Mouse (Mus musculus) WW6 (cell line): ENCODE measurements around the gene Bean1.

ENCODE experiments used
- DNase-seq: peaks from one replicate; pipeline ENCODE4 v3.0.0-alpha.2; 2013; ENCODE audit warnings: low read depth, low spot score

The Bean1 gene

GRCm38 (mm10) chr8:104171050-104171620 is 893 bp downstream of the Bean1 start:
- no peak for DNase-seq

DNA sequence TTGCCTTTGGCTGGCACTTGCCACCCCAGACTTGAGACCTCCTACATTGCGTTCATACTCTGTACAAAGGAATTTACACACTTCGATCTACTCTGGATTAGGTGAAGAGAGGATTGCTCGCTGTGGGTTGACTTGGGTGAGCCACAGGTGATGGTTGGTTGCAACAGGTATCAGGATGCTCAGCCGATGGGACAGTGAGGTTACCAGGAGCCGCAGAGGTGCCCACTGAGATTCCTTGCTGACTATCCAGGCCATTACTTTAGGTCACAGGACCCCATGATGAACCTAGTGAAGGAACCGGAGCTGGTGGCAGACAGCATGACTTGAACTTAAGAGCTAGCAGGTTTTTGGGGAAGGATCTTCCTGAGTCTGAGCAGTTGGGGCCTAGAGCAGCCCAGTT is 2.2 kb downstream of the Bean1 start:
- no peak for DNase-seq

DNA sequence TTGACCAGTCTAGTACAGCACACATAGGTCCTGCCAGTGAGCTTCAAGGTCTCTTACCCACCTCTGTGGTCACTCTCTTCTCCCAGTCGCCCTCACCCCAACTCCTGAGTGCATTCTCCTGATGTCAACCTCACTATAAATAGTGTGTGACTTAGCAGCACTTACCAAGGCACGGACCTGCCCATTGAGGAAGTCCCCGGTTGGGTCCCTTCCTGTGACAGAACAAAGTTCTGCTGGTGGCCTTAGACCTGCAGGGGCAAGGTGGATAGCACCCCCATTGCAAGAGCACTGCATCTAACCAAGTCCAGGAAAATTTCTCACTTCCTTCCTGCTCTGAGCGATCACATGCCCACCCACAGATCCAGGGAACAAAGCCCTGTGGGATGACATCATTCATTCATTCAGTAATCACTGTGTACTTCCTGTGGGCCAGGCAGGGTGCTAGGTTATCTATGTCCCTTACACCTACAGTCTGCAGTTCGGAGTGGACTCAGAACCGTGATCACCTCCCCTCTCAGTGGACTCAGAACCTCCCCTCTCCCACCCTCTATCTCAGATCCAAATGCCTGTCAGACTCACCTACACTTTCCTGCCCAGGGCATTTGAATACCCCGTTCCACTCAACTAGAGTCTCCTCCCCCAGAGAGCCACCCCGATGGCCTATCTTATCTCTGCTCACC is 5.7 kb downstream of the Bean1 start:
- DNase-seq = no peak

DNA sequence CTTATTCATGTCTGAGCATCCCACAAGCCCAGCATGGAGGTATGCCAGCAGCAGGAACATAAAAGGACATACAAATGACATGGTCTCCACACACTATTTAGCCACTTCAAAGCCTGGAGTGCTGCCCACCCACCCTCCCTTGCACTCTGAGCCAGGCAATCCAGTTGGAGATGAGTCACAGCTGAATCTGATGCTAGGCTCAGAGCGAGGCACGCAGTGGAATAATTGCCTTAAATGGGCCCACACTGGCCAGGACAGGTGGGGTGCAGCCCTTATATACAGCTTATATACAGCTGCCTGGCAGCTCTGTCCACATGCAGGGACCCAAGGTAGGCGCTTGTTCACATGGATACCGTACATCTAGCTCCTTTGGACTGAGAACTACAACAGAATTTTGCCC is 6.8 kb downstream of the Bean1 start:
- DNase-seq = no peak

DNA sequence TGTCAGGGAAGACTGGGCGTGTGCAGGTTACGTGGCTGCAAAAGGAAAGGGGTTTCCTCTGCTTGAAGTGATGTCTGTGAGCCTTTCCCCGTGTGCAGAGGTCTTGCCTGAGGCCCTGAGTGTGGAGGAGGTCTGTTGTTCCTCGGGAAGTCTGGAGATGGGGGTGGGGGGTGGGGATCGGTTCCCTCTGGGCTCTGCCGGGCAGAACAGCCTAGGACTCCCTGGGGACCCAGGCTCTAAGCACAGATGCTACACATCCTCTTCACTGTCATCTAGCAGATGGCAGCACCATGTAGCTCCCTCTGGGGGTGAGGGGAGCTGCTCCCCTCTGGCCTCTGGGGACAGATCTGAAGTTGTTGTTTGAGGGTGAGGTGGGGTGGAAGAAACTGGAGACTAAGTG is 14.7 kb downstream of the Bean1 start:
- DNase-seq = no peak

DNA sequence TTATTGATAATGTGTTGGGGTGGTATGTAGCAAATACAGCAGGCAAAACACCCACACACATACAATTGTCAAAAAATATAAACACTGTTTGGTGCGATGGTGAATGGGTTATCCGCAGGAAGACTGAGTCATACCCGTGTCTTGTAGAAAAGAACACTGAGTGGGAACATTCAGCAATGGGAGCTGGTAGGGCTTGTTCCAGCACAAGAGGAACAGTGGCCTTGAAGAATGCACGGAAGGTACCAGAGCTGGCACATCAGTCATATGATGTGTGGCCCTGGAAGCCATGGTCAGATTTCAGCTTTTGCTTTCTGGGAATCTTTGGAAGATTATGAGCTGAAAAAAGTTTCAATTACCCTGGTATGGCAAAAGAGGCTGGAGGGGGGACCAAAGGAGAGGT is 16.6 kb downstream of the Bean1 start:
- no peak for DNase-seq

GRCm38 (mm10) chr8:104187622-104188021 is 17.4 kb downstream of the Bean1 start:
- no peak for DNase-seq

DNA sequence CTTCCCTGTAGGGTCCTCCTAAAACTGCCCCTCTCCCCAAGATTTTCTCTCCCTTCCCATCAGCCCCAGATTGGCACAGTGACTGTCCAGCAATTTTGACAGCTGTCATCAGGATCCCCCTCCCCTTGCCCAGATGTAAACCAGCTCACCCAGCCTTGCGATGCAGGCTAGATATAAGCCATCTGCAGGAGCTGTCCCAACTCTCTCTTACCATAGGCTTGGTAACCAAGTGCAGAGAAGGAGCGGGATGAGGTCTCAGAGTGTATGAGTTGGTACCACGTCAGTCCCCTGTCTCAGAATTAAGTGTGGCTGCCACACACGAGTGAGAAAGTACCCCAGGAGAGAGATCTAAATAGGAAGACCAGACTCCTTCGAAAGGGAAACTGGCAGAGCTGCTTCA is 18.2 kb downstream of the Bean1 start:
- no peak for DNase-seq

DNA sequence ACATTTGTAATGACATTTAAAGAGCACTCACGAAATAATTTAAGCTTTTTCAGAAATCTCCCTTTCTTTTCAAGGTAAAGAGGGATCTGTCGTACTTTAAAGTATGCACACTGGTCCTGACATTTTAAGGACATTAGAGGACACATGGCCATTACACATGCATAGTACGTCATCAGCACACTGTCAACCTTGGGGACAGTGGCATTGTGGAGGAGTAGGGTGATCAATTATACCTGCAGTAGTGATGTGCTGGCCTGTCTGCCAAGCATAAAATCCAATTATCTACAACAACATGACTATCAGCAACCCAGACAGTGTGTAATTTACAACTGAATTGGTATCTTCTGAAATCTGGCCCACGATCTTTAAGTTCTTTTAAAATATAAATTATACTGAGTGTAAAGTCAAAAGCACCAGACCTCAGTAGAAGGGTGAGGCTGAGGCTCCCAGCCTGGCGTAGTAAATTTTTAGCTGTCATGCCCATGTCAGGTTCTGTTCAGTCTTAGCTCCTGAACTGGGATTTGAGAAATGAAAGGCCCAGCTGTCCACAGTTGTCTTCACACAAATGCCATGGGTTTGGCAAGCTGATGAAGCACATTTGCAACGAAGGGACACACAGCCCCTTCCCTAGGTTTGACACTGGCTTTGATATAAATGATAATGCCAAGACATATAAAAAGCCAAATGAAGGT is 20.7 kb downstream of the Bean1 start:
- DNase-seq = no peak

DNA sequence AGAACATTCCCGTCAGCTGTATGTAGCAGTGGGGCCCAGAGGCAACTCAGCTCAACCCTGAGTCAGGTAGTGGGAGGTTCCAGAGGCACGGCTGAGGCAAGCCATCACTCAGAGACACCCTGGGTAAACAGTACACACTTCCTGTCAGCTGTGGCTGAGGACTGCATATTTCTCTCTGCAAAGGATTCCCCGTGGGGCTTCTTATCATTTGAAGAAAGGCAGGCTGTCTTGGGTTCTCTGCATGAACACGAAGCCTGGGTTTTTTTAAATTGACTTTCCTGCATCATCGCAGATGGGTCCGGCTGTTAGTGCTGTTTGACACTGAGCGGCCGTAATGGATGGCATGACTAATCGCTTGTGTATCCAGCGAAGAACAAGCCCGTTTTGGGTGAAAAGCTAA is 21.3 kb downstream of the Bean1 start:
- no peak for DNase-seq

DNA sequence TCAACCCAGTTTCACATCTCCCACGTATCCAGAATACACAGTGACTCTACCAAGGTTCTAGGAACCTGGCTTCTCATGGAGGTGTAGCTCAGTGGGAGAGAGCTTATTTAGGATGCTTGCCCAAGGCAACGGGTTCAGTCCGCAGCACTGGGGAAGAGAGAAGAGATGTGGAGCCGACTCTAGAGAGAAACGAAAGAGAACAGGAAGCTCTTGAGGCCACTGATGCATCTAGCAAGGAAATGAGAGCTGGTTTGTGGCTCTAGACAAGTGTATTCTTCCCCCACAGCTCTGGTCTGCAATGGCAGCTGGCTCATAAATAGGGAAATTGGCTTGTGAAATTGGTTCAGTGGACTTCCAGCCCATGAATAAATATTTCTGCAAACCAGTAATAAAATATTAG is 29.6 kb downstream of the Bean1 start:
- no peak for DNase-seq

- no peak for DNase-seq
These were observed 31.4 kb downstream of the Bean1 start for GRCm38 (mm10) chr8:104201622-104202021.

DNA sequence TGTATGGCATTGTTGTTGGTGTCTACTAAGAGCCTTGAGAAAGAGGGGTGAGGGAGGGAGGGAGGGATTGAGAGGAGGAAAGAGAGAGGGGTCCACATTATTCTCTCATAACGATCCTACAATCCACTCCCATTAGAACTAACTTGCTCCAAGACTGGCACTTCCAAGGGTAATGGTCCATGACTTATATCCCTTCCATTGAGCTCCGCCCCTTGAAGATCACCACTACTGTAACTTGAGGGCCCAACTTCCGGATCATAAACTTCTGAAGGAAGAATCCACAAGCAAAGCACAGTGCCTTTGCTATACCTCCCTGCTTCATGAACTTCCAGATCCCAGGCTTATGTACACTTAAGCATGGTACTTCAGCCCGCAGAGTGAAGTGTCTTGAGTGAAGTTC is 32.1 kb downstream of the Bean1 start:
- DNase-seq = no peak

DNA sequence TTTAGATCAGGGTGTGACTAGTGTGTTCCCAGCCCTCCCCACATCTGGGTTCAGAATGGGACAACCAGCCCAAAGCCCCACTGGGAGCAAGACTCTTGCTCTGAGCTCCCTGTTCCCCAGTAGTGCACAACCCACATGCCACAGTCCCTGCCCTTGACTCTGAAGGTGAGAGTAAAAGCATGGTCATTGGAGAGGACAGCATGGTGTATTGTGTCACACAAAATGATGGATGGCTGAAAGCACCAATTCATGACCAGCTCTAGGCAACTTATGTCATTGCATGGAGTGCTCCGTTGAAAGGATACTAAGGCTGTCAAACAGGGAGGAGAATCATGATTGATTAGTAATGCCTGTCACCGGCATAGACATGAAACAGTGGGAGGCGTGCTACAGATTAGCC is 35.0 kb downstream of the Bean1 start:
- no peak for DNase-seq

DNA sequence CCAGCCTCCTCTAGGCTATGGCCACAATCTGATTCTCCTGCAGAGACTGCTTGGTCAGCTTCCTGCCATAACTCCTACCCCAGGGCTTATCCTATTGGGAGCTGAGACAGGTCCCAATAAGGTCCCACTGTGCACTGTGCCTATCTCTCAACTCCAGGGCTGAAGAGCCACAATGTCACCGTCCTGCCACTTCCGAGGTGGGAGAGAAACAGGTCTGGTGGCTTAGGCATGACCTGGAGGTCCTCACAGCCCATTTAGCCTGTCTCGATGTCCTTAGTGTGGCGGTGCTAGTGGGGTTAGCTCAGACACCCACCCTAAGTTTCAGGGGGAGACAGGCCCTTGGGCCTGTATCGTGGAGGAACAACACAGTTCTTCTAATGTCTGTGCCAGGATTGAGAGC is 47.4 kb downstream of the Bean1 start:
- no peak for DNase-seq

- peak; percentile 73 for DNase-seq
These were observed 48.8 kb downstream of the Bean1 start for GRCm38 (mm10) chr8:104219079-104219478.

GRCm38 (mm10) chr8:104219806-104220205 is 49.6 kb downstream of the Bean1 start:
- peak; percentile 47 for DNase-seq

GRCm38 (mm10) chr8:104227048-104227447 is 56.8 kb downstream of the Bean1 start:
- no peak for DNase-seq

GRCm38 (mm10) chr8:104230377-104230776 is 60.1 kb downstream of the Bean1 start:
- DNase-seq = no peak

DNA sequence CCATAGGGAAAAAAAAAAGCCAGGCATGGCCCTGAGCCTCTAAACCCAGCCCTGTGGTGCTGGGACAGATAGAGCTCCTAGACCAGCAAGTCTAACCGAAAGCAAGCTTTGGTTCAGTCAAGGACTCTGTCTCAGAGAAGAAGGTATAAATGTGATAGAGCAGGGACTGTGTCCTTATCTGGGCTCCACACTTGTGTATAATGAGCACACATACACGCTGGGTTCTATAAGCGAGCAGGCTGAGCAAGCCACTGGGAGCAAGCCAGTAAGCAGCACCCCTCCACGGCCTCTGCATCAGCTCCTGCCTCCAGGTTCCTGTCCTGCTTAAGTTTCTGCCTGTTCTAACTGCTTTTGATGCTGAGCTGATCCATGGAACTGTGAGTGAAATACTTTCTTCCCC is 61.8 kb downstream of the Bean1 start:
- no peak for DNase-seq

DNA sequence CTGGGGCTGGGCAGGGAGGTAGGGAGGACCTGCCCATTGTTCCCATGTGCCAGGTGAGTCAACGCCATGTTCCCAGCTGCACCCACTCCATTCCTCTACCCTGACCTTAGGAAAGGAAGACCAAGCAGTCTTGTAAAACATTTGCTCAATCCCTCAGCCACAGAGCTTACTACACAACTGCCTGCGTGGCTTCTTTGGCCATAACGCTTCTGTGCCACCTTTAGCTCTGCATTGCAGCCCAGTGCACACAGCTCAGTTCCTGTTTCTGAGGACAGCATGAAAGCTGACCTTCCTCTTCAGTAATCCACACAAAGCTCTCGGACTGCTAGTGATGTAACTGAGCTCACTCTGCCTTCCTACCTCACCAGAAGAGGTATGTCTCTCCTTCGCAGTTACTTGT is 62.7 kb downstream of the Bean1 start:
- no peak for DNase-seq

DNA sequence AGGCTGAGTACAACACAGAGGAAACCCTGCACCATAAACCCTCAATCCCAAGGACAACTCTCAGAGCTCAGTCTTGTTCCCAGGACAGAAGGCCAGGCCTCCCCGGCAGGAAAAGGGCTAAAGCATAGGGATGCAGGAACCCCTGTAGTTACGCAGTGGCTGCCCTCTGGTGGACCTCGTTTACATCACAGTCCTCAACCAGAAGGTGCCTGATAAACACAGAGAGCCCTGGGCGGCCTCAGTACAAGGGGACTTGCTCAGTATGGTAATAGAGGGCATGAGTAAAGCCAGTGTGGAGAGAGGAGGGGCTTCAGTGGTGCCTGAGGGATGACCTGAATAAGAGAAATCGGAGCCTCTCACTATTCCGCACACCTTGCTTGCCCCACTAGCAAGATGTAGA is 64.3 kb downstream of the Bean1 start:
- no peak for DNase-seq

DNA sequence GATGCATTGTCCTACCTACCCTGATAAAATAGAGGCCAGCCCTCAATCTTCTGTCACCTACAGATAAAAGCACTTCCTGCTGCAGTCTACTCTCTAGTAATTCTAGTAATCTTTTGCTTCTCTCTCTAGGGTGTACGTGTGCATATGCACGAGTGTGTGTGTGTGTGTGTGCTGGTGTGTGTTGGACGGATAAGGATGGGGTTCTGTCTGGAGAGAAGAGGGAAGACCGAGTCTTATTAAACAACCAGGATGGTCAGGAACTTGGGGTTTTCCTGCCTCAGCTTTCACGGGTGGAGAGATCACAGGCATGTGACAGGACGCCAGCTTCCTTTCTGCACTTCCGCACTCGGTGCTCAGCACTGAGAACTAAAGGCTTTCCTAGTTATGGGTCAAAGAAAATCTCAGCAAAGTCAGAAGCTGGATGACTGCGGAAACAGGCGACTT is 69.2 kb downstream of the Bean1 start:
- no peak for DNase-seq
